Mouse (Mus musculus) thymus, adult 2 months (tissue): ENCODE measurements around the gene Fam192a.

ENCODE experiments used
- CTCF ChIP-seq: fragments of 200-500 bp; IDR thresholded peaks from 2 replicates; pipeline ENCODE4 v1.5.1; 2012; ENCODE audit warnings: mild to moderate bottlenecking, control low read depth, low read length, moderate library complexity, borderline replicate concordance; ENCODE audit not compliant: control insufficient read depth, poor library complexity, insufficient read depth; ENCODE audit errors: extremely low read depth
- POLR2A ChIP-seq: fragments of 200-500 bp; IDR thresholded peaks from 2 replicates; pipeline ENCODE4 v1.6.1; 2012; ENCODE audit warnings: mild to moderate bottlenecking, low read length, control low read depth, moderate library complexity; ENCODE audit not compliant: control insufficient read depth, poor library complexity, insufficient read depth; ENCODE audit errors: extremely low read depth

GRCm38 (mm10) chr8:94641938-94642337 is 40.1 kb upstream of the Fam192a start:
- no peak for TF ChIP-seq POLR2A
- TF ChIP-seq CTCF = no peak
